Mouse (Mus musculus) G1E (cell line): Measurements from ENCODE around the gene Astn2. TPM values are rescaled to one million over a fixed set of nuclear protein-coding genes. Genes with fewer than 3 reads are reported as not detected.

ENCODE experiments used
- ATAC-seq: 2 replicates; pipeline ENCODE4 v1.8.0; 2016; ENCODE audit warnings: mild to moderate bottlenecking; ENCODE audit not compliant: insufficient number of reproducible peaks, poor library complexity, low FRiP score, severe bottlenecking; ENCODE audit errors: extremely low read depth
- DNase-seq: peaks from one replicate; pipeline ENCODE4 v3.0.0; 2012; ENCODE audit warnings: low spot score
- H3K27me3 ChIP-seq: 2 replicates; pipeline ENCODE4 v1.6.1; 2012; ENCODE audit warnings: mild to moderate bottlenecking, low read length, inconsistent platforms; ENCODE audit not compliant: insufficient read depth
- H3K36me3 ChIP-seq: replicated peaks from 2 replicates; pipeline ENCODE3; 2012; ENCODE audit warnings: mild to moderate bottlenecking, inconsistent platforms
- H3K4me1 ChIP-seq: 2 replicates; pipeline ENCODE4 v1.6.1; 2012; ENCODE audit warnings: low read depth, low read length, inconsistent platforms, mixed read lengths; ENCODE audit not compliant: insufficient read depth
- H3K4me3 ChIP-seq: 2 replicates; pipeline ENCODE4 v1.5.1; 2012; ENCODE audit warnings: low read depth, mild to moderate bottlenecking, inconsistent platforms, low read length, moderate library complexity, mixed read lengths
- H3K9me3 ChIP-seq: replicated peaks from 2 replicates; pipeline ENCODE4 v1.6.1; 2012; ENCODE audit warnings: inconsistent platforms
- CTCF ChIP-seq: IDR thresholded peaks from 2 replicates; pipeline ENCODE4 v1.5.1; 2012; ENCODE audit warnings: low read depth, low read length, inconsistent platforms, mixed read lengths
- GATA1 ChIP-seq: IDR thresholded peaks from 2 replicates; pipeline ENCODE4 v1.6.1; 2012; ENCODE audit warnings: borderline replicate concordance, low read length, inconsistent platforms, mixed read lengths
- GATA2 ChIP-seq: IDR thresholded peaks from 2 replicates; pipeline ENCODE4 v1.6.1; 2012; ENCODE audit warnings: low read depth, low read length, inconsistent platforms, borderline replicate concordance
- POLR2AphosphoS5 ChIP-seq: IDR thresholded peaks from 2 replicates; pipeline ENCODE4 v1.6.1; 2012; ENCODE audit warnings: low read depth, low read length, inconsistent platforms; ENCODE audit not compliant: insufficient replicate concordance
- TAL1 ChIP-seq: conservative IDR thresholded peaks from 2 replicates; pipeline ENCODE4 v1.6.1; 2012; ENCODE audit warnings: low read depth, low read length, inconsistent platforms, mixed read lengths
- polyA plus RNA-seq: library from polyadenylated mRNA; stranded (reverse); fragments of >175 nt; gene quantifications from 2 replicates; pipeline ENCODE4 v1.2.3, GENCODE M21; 2012
- total RNA-seq, 2 experiments: library from RNA; stranded (forward) in 1 of 2; stranded (reverse) in 1 of 2; fragments of 200-1000 nt in 1 of 2; fragments of >200 nt in 1 of 2; fragmentation: Nextera tagmentation in 1 of 2; gene quantifications; 2 replicates each; pipeline ENCODE4 v1.2.3; 2014 to 2017

Astn2 gene
- total and polyA plus RNA-seq, 3 experiments = not detected

- Histone ChIP-seq H3K36me3 (no peaks in the 10 kb centered on the region), H3K4me1 (no peaks in the 10 kb centered on the region), H3K4me3 (no peak overlapping the region), H3K9me3 (no peaks in the 10 kb centered on the region), H3K27me3 (no peaks in the 10 kb centered on the region)
- no peak for TF ChIP-seq GATA1
- TF ChIP-seq TAL1 = no peak
- no peak for TF ChIP-seq POLR2AphosphoS5
- TF ChIP-seq GATA2 = no peak
- no peak for TF ChIP-seq CTCF
- ATAC-seq (no peak), DNase-seq (no peak)
Observed at GRCm38 (mm10) chr4:65565493-65565892, 838.9 kb downstream of the Astn2 start.

DNA sequence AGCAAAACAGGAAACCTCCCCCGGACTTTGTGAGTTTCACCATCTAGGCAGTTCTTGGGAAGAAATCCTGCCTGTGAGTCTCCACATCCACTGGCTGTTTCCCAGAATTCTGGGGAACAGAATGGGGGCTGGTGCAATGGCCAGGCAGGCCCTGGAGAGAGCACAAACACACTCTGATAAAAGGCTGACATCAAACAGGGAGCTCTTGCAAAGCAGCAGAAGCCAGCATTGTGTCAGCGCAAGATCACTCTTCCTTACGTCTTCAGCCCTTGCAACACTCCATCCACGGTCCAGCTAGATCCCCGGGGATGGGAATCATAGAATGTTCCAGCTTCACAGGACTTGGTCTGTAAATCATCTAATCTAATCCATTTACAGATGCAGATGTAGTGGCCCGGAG is 855.9 kb downstream of the Astn2 start:
- no peak for TF ChIP-seq GATA2
- TF ChIP-seq CTCF = no peak
- TF ChIP-seq TAL1 = no peak
- no peak for TF ChIP-seq GATA1
- no peak for TF ChIP-seq POLR2AphosphoS5
- Histone ChIP-seq H3K4me3 (no peak overlapping the region), H3K27me3 (no peaks in the 10 kb centered on the region), H3K36me3 (no peaks in the 10 kb centered on the region), H3K9me3 (0 out of 2 replicates have a peak, but pooled peaks cover 2% of the 10 kb centered on the region), H3K4me1 (no peaks in the 10 kb centered on the region)
- no peak for ATAC-seq
- no peak for DNase-seq

DNA sequence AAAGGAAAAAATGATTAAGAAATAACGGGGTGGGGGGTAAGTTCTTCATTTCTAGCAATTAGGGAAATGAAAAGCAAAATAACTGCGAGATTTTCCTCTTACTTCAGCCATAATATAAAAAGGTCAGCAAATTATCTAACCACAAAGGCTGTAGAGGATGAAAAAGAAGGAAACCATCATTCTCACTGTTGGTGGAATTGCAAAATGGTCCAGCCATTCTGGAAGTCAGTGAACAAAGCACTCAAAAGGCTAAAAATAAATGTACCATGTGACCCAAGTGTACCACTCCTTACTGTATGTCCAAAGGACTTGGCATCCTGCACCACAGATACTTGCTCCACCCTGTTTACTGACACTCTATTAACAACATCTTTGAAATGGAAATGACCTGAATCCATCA is 858.8 kb downstream of the Astn2 start:
- 0 out of 2 replicates have a peak, but pooled peaks cover 4% of the 10 kb centered on the region for H3K9me3 ChIP-seq
- no peak for ATAC-seq

GRCm38 (mm10) chr4:65532071-65532736 is 872.2 kb downstream of the Astn2 start:
- H3K9me3 ChIP-seq = 0 out of 2 replicates have a peak, but pooled peaks cover 5% of the 10 kb centered on the region

More for the DNA sequence above, 858.8 kb downstream of the Astn2 start:
- Histone ChIP-seq H3K27me3 (no peaks in the 10 kb centered on the region), H3K4me1 (no peaks in the 10 kb centered on the region), H3K4me3 (no peak overlapping the region), H3K36me3 (no peaks in the 10 kb centered on the region)
- TF ChIP-seq GATA2 (no peak), TAL1 (no peak), POLR2AphosphoS5 (no peak), CTCF (no peak), GATA1 (no peak)
- DNase-seq = no peak

GRCm38 (mm10) chr4:65531621-65532020 is 872.8 kb downstream of the Astn2 start:
- no peak overlapping the region for H3K4me3 ChIP-seq
- no peaks in the 10 kb centered on the region for H3K4me1 ChIP-seq
- DNase-seq (no peak), ATAC-seq (no peak)
- no peak for TF ChIP-seq GATA1
- no peak for TF ChIP-seq TAL1
- no peak for TF ChIP-seq CTCF
- no peak for TF ChIP-seq POLR2AphosphoS5
- no peak for TF ChIP-seq GATA2
- H3K36me3 ChIP-seq = no peaks in the 10 kb centered on the region
- no peaks in the 10 kb centered on the region for H3K27me3 ChIP-seq
- 0 out of 2 replicates have a peak, but pooled peaks cover 5% of the 10 kb centered on the region for H3K9me3 ChIP-seq

More at GRCm38 (mm10) chr4:65532071-65532736, 872.2 kb downstream of the Astn2 start:
- Histone ChIP-seq H3K4me3 (no peak overlapping the region), H3K4me1 (no peaks in the 10 kb centered on the region), H3K27me3 (no peaks in the 10 kb centered on the region), H3K36me3 (no peaks in the 10 kb centered on the region)
- no peak for TF ChIP-seq POLR2AphosphoS5
- no peak for TF ChIP-seq TAL1
- TF ChIP-seq GATA2 = no peak
- TF ChIP-seq CTCF = no peak
- TF ChIP-seq GATA1 = no peak
- DNase-seq (no peak), ATAC-seq (no peak)

- H3K4me1 ChIP-seq = no peaks in the 10 kb centered on the region
- no peak for TF ChIP-seq POLR2AphosphoS5
- TF ChIP-seq CTCF = no peak
- TF ChIP-seq GATA2 = no peak
- no peak for TF ChIP-seq TAL1
- TF ChIP-seq GATA1 = no peak
- H3K4me3 ChIP-seq = no peak overlapping the region
- no peak for DNase-seq
- H3K36me3 ChIP-seq = no peaks in the 10 kb centered on the region
- H3K27me3 ChIP-seq = no peaks in the 10 kb centered on the region
- ATAC-seq = no peak
- H3K9me3 ChIP-seq = 0 out of 2 replicates have a peak, but pooled peaks cover 5% of the 10 kb centered on the region
Observed at GRCm38 (mm10) chr4:65530901-65531300, 873.5 kb downstream of the Astn2 start.
